Mouse (Mus musculus): ENCODE results near the gene Aven. TPM values are rescaled to one million over a fixed set of nuclear protein-coding genes. Genes with fewer than 3 reads are reported as not detected.
"Not testable (repeated sequence)": the region's sequence is repeated elsewhere in the genome, so short reads cannot be mapped to it uniquely, and the experiment has no call there.

Gene Aven
- polyA plus RNA-seq (2014; fragmentation: Nextera tagmentation; extraction: Ambion mirVana): 7.6 and 8.0 TPM in 2 replicates

DNA sequence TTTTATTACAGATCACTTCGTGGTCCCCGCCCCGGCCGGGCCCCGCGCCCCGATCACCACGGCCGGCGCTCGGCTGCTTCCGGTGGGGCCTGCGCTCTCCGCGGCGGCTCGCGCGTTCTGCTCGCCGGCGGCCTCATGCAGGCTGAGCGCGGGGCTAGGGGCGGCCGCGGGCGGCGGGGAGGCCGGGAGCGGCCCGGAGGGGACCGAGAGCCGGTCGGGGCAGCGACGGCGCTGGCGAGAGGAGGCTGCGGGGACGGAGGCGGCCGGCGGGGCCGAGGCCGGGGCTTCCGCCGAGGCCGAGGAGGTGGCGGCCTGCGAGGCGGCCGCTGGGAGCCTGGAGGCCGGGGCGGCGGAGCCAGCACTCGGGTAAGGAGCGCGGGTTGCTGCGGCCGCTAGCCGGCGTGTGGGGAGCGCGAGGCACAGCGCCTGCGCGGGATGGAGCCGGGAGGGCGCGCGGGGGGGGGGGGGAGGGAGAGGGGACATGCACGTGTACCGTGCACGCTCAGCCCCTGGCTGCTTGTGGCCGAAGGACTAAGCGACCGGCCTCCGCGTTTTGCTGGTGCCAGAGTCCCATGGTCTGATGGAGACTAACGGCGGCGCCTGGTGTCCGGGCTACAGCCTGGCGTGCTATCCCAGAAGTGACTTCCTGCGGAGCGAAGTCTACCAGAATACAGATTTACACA, at the start of gene Aven:
Gene Aven, plus strand, starts transcription at position 109 of the 683 bp plus-strand sequence.
- under 1% methylated on average over 63 of the region's 87 CpGs for WGBS (ENCODE audit: insufficient replicate concordance)

DNA sequence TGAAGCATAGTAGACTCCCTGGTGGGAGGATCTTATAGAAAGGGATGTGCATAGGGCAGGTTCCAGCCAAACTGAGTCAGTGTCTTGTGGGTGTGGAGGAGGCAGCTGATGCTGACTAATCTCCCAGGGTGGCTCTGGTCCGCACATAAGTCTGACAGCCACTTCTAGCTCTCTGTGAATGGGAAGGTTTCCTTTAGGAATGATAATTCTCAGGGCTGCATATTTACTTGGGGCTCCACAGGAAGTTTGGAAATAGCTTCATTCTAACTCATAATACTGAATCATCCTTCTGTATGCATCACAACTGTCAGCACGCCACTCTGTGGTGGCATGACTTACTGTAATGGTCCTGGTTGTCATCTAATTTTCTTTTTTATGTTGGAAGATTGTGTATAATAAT, 49.3 kb upstream of the Aven start:
- no peaks in the 10 kb centered on the region for H3K4me1 ChIP-seq (ENCODE audit: control insufficient read depth, insufficient read depth, low read length)
- no peak for ATAC-seq (replicated peaks; ENCODE audit: insufficient number of reproducible peaks, low FRiP score, low TSS enrichment)
- H3K36me3 ChIP-seq (ENCODE audit: control insufficient read depth, insufficient read depth, low read length): no peaks in the 10 kb centered on the region
- 65% methylated on average over 2 of the region's 2 CpGs for WGBS (ENCODE audit: insufficient replicate concordance)
- no peak overlapping the region for H3K4me3 ChIP-seq (ENCODE audit: low read depth, low read length)
- H3K27me3 ChIP-seq (ENCODE audit: control insufficient read depth, insufficient read depth, low read length): no peaks in the 10 kb centered on the region
- H3K4me2 ChIP-seq: no peak overlapping the region
- H3K9me3 ChIP-seq (replicated peaks; ENCODE audit: control insufficient read depth, low read length): no peaks in the 10 kb centered on the region
- H3K27ac ChIP-seq (ENCODE audit: low read depth, low read length): no peak overlapping the region
- no peak overlapping the region for H3K9ac ChIP-seq (ENCODE audit: low read depth, low read length)

More for the DNA sequence above, at the start of gene Aven:
- Histone ChIP-seq H3K27ac (ENCODE audit: low read depth, low read length) (peak within 1 kb of the TSS; percentile 99), H3K4me3 (ENCODE audit: low read depth, low read length) (peak within 1 kb of the TSS; percentile 83), H3K4me1 (ENCODE audit: control insufficient read depth, insufficient read depth, low read length) (peaks cover 6% of the 10 kb centered on the region; the same call in 1 of the 2 replicates), H3K9me3 (replicated peaks; ENCODE audit: control insufficient read depth, low read length) (no peaks in the 10 kb centered on the region), H3K27me3 (ENCODE audit: control insufficient read depth, insufficient read depth, low read length) (no peaks in the 10 kb centered on the region), H3K36me3 (ENCODE audit: control insufficient read depth, insufficient read depth, low read length) (no peaks in the 10 kb centered on the region), H3K4me2 (peak within 1 kb of the TSS; percentile 84), H3K9ac (ENCODE audit: low read depth, low read length) (peak within 1 kb of the TSS; percentile 98)
- ATAC-seq (replicated peaks; ENCODE audit: insufficient number of reproducible peaks, low FRiP score, low TSS enrichment): peak; percentile 93

DNA sequence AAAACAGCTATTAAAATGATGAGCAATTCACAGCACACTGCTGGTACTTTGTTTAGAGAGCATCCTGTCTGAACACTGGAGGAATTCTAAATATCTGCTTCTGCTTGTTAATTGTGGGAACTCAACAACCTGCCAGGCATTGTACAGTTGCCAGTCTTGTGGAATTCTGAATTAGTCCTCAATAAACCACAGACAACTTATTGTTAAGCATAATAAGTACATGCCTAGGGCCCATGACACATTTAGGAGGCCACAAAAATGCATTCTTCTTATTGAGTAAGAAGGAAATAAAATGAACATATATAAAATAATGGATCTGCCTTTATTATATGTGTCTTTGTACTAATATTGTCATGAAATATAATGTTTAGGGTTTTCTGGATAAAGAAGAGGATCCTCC, 47.3 kb upstream of the Aven start:
- Histone ChIP-seq H3K4me2 (no peak overlapping the region), H3K9ac (ENCODE audit: low read depth, low read length) (no peak overlapping the region), H3K9me3 (replicated peaks; ENCODE audit: control insufficient read depth, low read length) (no peaks in the 10 kb centered on the region), H3K4me3 (ENCODE audit: low read depth, low read length) (no peak overlapping the region), H3K27me3 (ENCODE audit: control insufficient read depth, insufficient read depth, low read length) (no peaks in the 10 kb centered on the region), H3K36me3 (ENCODE audit: control insufficient read depth, insufficient read depth, low read length) (no peaks in the 10 kb centered on the region), H3K27ac (ENCODE audit: low read depth, low read length) (no peak overlapping the region), H3K4me1 (ENCODE audit: control insufficient read depth, insufficient read depth, low read length) (no peaks in the 10 kb centered on the region)
- ATAC-seq (replicated peaks; ENCODE audit: insufficient number of reproducible peaks, low FRiP score, low TSS enrichment): no peak

DNA sequence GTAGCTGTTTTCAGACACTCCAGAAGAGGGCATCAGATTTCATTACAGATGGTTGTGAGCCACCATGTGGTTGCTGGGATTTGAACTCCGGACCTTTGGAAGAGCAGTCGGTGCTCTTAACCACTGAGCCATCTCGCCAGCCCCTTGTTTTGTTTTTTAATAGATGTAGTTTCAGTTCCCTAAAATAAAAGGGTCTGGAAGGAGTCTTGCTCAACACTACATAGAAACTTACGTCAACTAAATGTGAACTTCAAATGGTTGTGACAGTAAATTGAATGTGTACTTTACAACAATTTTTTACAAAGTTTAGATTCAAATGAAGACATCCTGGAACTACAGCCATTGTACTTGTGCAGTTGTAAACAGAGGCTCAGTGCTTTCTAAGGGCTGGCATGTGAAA, 44.7 kb upstream of the Aven start:
- not testable (repeated sequence) for H3K4me3 ChIP-seq (ENCODE audit: low read depth, low read length); H3K4me1 ChIP-seq (ENCODE audit: control insufficient read depth, insufficient read depth, low read length); H3K36me3 ChIP-seq (ENCODE audit: control insufficient read depth, insufficient read depth, low read length); H3K27ac ChIP-seq (ENCODE audit: low read depth, low read length); H3K9me3 ChIP-seq (replicated peaks; ENCODE audit: control insufficient read depth, low read length); H3K27me3 ChIP-seq (ENCODE audit: control insufficient read depth, insufficient read depth, low read length); H3K9ac ChIP-seq (ENCODE audit: low read depth, low read length); ATAC-seq (replicated peaks; ENCODE audit: insufficient number of reproducible peaks, low FRiP score, low TSS enrichment); H3K4me2 ChIP-seq
- 71% methylated on average over 4 of the region's 4 CpGs for WGBS (ENCODE audit: insufficient replicate concordance)

DNA sequence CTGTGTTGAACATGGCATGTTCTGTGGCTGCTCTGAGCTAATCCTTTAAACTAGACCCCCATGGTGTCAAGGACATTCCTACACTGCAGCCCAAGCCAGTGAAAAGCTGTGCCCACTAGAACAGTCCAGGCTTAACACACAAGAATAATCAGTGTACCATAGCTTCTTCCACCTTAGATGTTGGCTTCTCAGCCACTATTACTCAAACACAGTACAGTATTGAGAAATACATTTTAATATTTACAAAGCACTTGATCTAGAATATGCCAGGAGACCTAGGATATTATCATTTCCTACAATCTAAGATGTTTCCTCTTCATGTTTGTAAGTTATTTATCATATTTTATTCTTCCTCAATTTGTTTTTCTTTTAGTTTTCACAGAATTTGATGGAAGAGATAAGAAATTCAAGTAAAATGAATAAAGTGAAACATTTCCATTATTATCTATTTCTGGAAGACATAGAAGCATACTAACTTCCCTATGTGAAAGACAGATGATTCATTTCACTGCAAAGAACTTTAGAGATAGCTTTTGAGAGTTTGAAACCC, 44.2 kb upstream of the Aven start:
- Histone ChIP-seq H3K36me3 (ENCODE audit: control insufficient read depth, insufficient read depth, low read length) (no peaks in the 10 kb centered on the region), H3K9ac (ENCODE audit: low read depth, low read length) (no peak overlapping the region), H3K4me3 (ENCODE audit: low read depth, low read length) (no peak overlapping the region), H3K27me3 (ENCODE audit: control insufficient read depth, insufficient read depth, low read length) (no peaks in the 10 kb centered on the region), H3K4me2 (no peak overlapping the region), H3K4me1 (ENCODE audit: control insufficient read depth, insufficient read depth, low read length) (no peaks in the 10 kb centered on the region), H3K27ac (ENCODE audit: low read depth, low read length) (no peak overlapping the region), H3K9me3 (replicated peaks; ENCODE audit: control insufficient read depth, low read length) (no peaks in the 10 kb centered on the region)
- no peak for ATAC-seq (replicated peaks; ENCODE audit: insufficient number of reproducible peaks, low FRiP score, low TSS enrichment)

DNA sequence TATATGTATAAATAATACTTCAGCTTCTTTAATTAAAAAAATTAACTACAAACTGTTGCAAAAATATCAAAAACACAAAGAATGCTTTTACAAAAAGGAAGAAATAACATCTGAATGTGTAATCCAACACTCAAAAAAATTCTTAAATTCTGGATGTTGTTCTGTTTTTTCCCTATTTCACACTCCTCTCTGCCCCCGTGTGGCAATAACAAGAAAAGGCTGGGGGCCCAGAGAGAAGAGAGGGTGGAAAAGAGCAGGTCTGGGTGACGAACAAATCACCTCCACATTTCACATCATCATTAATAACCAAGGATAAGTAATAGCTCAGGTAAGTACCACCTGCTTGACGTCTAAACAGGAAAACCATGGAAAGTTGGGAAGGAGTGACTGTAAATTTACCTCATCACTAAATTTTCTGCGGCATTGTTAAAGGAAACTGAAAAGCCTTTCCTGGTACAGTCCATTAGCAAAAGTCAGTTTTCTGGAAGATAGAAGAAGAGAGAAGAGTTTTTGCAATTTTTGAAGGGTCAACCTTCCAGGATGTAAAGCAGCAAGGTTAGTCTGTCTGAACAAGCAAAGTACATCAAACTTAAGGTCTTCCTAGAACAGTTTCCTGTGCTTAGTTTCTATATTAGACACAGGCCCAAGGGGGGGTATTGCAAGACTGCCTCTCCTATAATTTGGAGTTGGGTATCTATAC, 43.0 kb upstream of the Aven start:
- no peak overlapping the region for H3K4me3 ChIP-seq (ENCODE audit: low read depth, low read length)
- H3K36me3 ChIP-seq (ENCODE audit: control insufficient read depth, insufficient read depth, low read length): no peaks in the 10 kb centered on the region
- H3K27me3 ChIP-seq (ENCODE audit: control insufficient read depth, insufficient read depth, low read length): no peaks in the 10 kb centered on the region
- H3K4me1 ChIP-seq (ENCODE audit: control insufficient read depth, insufficient read depth, low read length): no peaks in the 10 kb centered on the region
- H3K27ac ChIP-seq (ENCODE audit: low read depth, low read length): no peak overlapping the region
- H3K9ac ChIP-seq (ENCODE audit: low read depth, low read length): no peak overlapping the region
- H3K9me3 ChIP-seq (replicated peaks; ENCODE audit: control insufficient read depth, low read length): no peaks in the 10 kb centered on the region
- no peak overlapping the region for H3K4me2 ChIP-seq
- WGBS (ENCODE audit: insufficient replicate concordance): 32% methylated on average over 4 of the region's 4 CpGs
- no peak for ATAC-seq (replicated peaks; ENCODE audit: insufficient number of reproducible peaks, low FRiP score, low TSS enrichment)

DNA sequence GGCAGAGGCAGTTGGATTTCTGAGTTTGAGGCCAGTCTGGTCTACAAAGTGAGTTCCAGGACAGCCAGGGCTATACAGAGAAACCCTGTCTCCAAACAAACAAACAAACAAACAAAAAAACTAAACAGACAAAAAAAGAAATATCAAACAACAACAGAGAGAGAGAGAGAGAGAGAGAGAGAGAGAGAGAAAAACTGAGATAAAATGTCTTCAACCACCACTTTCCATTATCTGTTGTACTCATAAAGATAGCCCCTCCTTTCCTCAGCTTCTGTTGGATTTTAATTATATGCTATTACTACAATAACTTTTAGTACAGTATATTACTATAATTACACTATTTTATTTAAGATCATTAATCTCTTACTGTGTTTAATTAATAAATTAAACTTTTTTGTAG, 40.3 kb upstream of the Aven start:
- not testable (repeated sequence) for H3K4me3 ChIP-seq (ENCODE audit: low read depth, low read length); ATAC-seq (replicated peaks; ENCODE audit: insufficient number of reproducible peaks, low FRiP score, low TSS enrichment); H3K27me3 ChIP-seq (ENCODE audit: control insufficient read depth, insufficient read depth, low read length); H3K4me1 ChIP-seq (ENCODE audit: control insufficient read depth, insufficient read depth, low read length); H3K9ac ChIP-seq (ENCODE audit: low read depth, low read length); H3K27ac ChIP-seq (ENCODE audit: low read depth, low read length); H3K9me3 ChIP-seq (replicated peaks; ENCODE audit: control insufficient read depth, low read length); H3K36me3 ChIP-seq (ENCODE audit: control insufficient read depth, insufficient read depth, low read length); H3K4me2 ChIP-seq

DNA sequence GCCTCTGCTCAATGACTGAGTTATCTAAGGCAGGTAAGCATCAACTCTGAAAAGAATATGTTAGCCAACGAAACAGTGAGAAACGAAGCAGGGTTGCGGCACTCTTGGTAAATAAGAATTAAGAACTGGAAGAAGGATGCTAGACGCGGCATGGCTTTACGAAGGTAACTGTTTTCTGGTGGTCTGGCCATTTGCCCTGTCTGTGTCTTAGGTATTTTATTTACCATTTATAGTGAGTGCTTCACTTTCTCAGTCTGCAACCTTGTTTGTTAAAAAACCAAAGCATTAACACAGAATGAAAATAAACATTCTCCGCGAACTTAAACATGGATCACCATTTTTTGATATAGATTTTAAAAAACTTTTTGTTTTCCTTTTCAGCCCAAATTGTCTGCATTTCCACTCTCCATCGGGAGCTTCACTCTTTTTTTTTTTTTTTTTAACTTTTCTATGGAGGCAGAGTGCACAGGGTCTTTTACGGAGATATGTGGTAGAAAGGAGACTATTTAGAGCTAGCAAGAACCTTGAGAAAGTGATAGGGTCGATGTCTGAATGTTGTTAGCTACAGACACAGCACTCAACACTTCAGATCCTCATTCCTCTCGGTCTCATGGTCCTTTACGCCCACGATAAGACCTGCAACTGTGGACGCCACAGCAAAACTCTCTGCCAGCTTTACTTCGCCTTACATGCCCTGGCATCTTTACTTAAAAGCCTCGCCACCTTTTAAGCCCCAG, 38.5 kb upstream of the Aven start:
- ATAC-seq (replicated peaks; ENCODE audit: insufficient number of reproducible peaks, low FRiP score, low TSS enrichment): no peak
- Histone ChIP-seq H3K27me3 (ENCODE audit: control insufficient read depth, insufficient read depth, low read length) (no peaks in the 10 kb centered on the region), H3K4me2 (peak overlapping the region; percentile 89), H3K9me3 (replicated peaks; ENCODE audit: control insufficient read depth, low read length) (no peaks in the 10 kb centered on the region), H3K4me3 (ENCODE audit: low read depth, low read length) (peak overlapping the region; percentile 97), H3K36me3 (ENCODE audit: control insufficient read depth, insufficient read depth, low read length) (no peaks in the 10 kb centered on the region), H3K9ac (ENCODE audit: low read depth, low read length) (peak overlapping the region; percentile 96), H3K4me1 (ENCODE audit: control insufficient read depth, insufficient read depth, low read length) (no peaks in the 10 kb centered on the region), H3K27ac (ENCODE audit: low read depth, low read length) (peak overlapping the region; percentile 85)
- 26% methylated on average over 17 of the region's 17 CpGs for WGBS (ENCODE audit: insufficient replicate concordance)
